Mouse (Mus musculus): ENCODE measurements around the gene Gm9999. TPM values are rescaled to one million over a fixed set of nuclear protein-coding genes. Genes with fewer than 3 reads are reported as not detected.

Gm9999 gene
- polyA plus RNA-seq (2015; fragmentation: Nextera tagmentation; extraction: Ambion mirVana) = not detected in 2 replicates

- Histone ChIP-seq H3K4me2 (no peak within 1 kb of the TSS), H3K27ac (no peak within 1 kb of the TSS), H3K4me3 (replicated peaks) (no peak within 1 kb of the TSS), H3K27me3 (replicated peaks) (no peaks in the 10 kb centered on the region), H3K9me3 (no peaks in the 10 kb centered on the region), H3K9ac (no peak within 1 kb of the TSS), H3K4me1 (peaks cover 4% of the 10 kb centered on the region; the same call in 1 of the 2 replicates), H3K36me3 (no peaks in the 10 kb centered on the region)
- ATAC-seq (ENCODE audit: insufficient read depth, low FRiP score, low read depth) = no peak
- WGBS = 84% methylated on average over 3 of the region's 3 CpGs
Measured at GRCm38 (mm10) chr7:46983280-46983679, at the start of gene Gm9999. TSS of gene Gm9999 (plus strand) at chr7:46983580.

DNA sequence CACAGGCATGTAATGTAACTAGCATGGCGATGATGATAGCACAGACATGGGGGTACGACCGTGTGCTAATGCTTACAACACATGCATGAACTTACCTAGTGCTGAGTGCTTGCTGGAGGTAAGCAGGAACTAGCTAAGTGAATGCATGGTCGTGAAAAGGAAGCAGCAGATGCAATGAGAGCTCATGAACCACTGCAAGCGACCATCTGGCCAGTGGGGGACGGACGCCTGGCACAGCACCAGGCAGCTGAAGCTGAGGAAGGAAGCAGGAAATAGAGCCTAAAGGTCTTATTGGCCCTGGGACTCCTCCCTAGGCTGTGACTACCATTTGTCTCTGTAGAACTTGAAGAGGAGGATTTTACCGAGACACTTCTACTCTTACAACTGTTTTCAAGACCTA, 48.6 kb upstream of the Gm9999 start:
- Histone ChIP-seq H3K36me3 (peaks cover 11% of the 10 kb centered on the region), H3K9me3 (no peaks in the 10 kb centered on the region), H3K27ac (no peak overlapping the region), H3K9ac (no peak overlapping the region), H3K27me3 (replicated peaks) (no peaks in the 10 kb centered on the region), H3K4me1 (no peaks in the 10 kb centered on the region), H3K4me3 (replicated peaks) (no peak overlapping the region), H3K4me2 (no peak overlapping the region)
- ATAC-seq (ENCODE audit: insufficient read depth, low FRiP score, low read depth) = no peak
- 82% methylated on average over 8 of the region's 8 CpGs for WGBS

DNA sequence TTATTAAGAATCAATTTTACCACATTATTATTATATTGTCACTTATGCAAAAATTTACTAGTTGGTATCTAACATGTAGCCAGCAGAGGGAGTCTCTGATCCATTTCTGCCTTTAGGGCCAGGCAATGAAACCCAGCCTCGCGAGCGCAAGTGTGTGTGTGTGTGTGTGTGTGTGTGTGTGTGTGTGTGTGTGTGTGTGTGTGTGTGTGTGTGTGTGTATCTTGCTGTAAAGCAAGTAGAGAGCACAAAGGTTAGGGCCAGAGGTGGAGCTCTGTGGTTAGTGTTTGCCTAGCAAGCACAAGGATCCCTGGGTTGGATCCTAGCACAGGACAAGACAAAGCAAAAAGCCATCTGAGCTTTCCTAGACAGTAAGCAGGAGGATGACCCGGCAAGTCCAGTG, 47.5 kb upstream of the Gm9999 start:
- Histone ChIP-seq H3K4me3 (replicated peaks) (no peak overlapping the region), H3K27me3 (replicated peaks) (no peaks in the 10 kb centered on the region), H3K4me2 (no peak overlapping the region), H3K9ac (no peak overlapping the region), H3K36me3 (peaks cover 12% of the 10 kb centered on the region), H3K27ac (no peak overlapping the region), H3K9me3 (no peaks in the 10 kb centered on the region), H3K4me1 (no peaks in the 10 kb centered on the region)
- ATAC-seq (ENCODE audit: insufficient read depth, low FRiP score, low read depth) = peak; percentile 22; the same call in 1 of the 2 replicates
- 45% methylated on average over 4 of the region's 4 CpGs for WGBS

DNA sequence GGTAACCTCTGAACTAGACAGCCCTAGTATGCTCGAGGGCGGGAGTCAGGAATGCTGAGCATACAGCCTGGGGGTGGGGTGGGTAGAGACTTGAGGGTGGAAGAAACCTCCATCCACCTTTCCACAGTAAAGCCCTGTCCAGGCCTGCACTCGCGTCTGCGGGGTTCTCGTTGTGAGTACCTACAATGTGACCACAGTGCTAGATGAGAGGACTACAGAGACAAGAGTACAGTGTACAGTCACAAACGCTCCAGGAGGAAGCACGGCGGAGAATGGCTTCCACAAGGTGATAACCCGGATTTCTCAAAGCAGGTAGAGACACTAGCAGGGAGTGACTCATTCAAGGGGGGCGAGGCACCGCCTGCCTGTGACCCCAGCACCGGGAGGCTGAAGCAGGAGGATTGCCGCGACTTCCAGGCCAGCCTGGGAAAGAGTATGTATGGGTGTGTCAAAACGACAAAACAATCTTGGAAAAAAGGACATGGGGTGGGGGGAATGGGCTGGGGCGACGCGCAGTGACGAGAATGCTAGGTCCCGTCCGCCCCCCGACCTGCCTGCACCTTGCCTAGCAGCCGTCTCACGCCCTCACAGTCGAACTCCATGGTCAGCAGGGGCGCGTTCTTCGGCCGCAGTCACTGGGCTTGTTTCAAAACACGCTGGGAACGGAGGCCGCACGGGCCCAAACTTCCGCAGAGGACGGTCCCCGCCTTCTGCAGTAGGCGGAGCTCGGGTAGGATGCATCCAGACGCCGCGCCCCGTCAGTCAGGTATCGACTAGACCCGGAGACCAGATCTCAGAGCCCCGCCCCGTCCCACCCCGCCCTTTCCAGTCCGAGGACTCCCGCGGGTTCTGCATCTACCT, 25.3 kb upstream of the Gm9999 start, which contains the start of gene Uevld:
Gene Uevld, minus strand, starts transcription at position 697 of the 861 bp plus-strand sequence.
- no peaks in the 10 kb centered on the region for H3K27me3 ChIP-seq (replicated peaks)
- H3K27ac ChIP-seq = peak within 1 kb of the TSS; percentile 67
- peaks cover 15% of the 10 kb centered on the region; the same call in 1 of the 2 replicates for H3K4me1 ChIP-seq
- peak within 1 kb of the TSS; percentile 83 for H3K9ac ChIP-seq
- H3K4me3 ChIP-seq (replicated peaks) = peak within 1 kb of the TSS; percentile 81
- H3K4me2 ChIP-seq = peak within 1 kb of the TSS; percentile 79
- under 1% methylated on average over 51 of the region's 51 CpGs for WGBS
- no peaks in the 10 kb centered on the region for H3K9me3 ChIP-seq
- H3K36me3 ChIP-seq = 0 out of 2 replicates have a peak, but pooled peaks cover 7% of the 10 kb centered on the region
- peak; percentile 94 for ATAC-seq (ENCODE audit: insufficient read depth, low FRiP score, low read depth)

- no peak overlapping the region; the same call in 1 of the 2 replicates for H3K9ac ChIP-seq
- 0 out of 2 replicates have a peak, but pooled peaks cover 4% of the 10 kb centered on the region for H3K36me3 ChIP-seq
- H3K9me3 ChIP-seq = no peaks in the 10 kb centered on the region
- peak overlapping the region; percentile 81 for H3K4me3 ChIP-seq (replicated peaks)
- WGBS = 17% methylated on average over 9 of the region's 9 CpGs
- H3K27me3 ChIP-seq (replicated peaks) = no peaks in the 10 kb centered on the region
- no peak for ATAC-seq (ENCODE audit: insufficient read depth, low FRiP score, low read depth)
- no peak overlapping the region for H3K27ac ChIP-seq
- peaks cover 21% of the 10 kb centered on the region for H3K4me1 ChIP-seq
- H3K4me2 ChIP-seq = peak overlapping the region; percentile 79
Measured at GRCm38 (mm10) chr7:46958853-46959252, 24.5 kb upstream of the Gm9999 start.

DNA sequence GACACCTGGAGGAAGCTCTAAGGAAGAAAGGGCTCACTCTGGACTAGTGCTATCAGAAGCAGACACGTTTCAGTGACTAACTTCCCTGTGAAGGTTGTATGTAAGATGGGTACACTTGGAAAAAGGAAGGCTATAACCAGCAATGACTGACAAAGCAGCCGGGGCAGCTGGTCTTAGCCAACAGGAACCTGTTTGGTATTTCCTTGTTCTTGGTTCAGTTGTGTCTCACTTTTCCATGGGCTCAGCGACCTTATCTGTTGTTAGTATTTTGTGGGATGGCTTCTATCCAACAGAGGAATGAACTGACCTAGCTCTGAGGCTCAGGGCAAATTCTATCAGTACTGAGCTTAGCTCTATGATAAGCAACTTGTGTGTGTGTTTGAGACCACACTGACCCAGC, 22.4 kb upstream of the Gm9999 start:
- no peak overlapping the region for H3K4me3 ChIP-seq (replicated peaks)
- no peak overlapping the region for H3K27ac ChIP-seq
- H3K36me3 ChIP-seq = no peaks in the 10 kb centered on the region
- H3K4me1 ChIP-seq = peaks cover 21% of the 10 kb centered on the region
- H3K9ac ChIP-seq = no peak overlapping the region
- H3K9me3 ChIP-seq = no peaks in the 10 kb centered on the region
- H3K4me2 ChIP-seq = no peak overlapping the region
- WGBS = 46% methylated on average over 3 of the region's 3 CpGs
- no peaks in the 10 kb centered on the region for H3K27me3 ChIP-seq (replicated peaks)
- no peak for ATAC-seq (ENCODE audit: insufficient read depth, low FRiP score, low read depth)

DNA sequence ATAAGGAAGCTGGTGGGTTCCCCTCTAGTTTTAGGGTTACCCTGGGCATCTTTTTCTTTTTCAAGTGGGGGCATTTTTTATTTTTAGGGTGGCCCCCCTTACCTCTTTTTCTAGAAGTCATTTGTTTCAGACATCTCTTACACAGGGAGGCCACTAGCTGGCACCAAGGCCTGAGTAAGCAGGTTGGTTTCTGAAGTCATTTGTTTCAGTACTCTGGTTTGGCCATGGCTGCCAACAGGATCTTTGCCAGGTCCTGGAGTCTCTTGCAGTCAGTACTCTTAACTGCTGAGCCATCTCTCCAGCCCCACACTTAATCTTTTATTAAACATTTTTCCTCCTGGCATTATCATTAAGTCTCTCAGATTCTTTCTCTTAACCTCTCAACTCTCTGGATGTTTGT, 21.2 kb upstream of the Gm9999 start:
- no peaks in the 10 kb centered on the region for H3K36me3 ChIP-seq
- peaks cover 21% of the 10 kb centered on the region for H3K4me1 ChIP-seq
- H3K9me3 ChIP-seq = no peaks in the 10 kb centered on the region
- no peaks in the 10 kb centered on the region for H3K27me3 ChIP-seq (replicated peaks)
- no peak for ATAC-seq (ENCODE audit: insufficient read depth, low FRiP score, low read depth)
- H3K4me3 ChIP-seq (replicated peaks) = no peak overlapping the region
- H3K9ac ChIP-seq = no peak overlapping the region
- H3K27ac ChIP-seq = peak overlapping the region; percentile 75; the same call in 1 of the 2 replicates
- no peak overlapping the region for H3K4me2 ChIP-seq

GRCm38 (mm10) chr7:46962806-46963618, 20.4 kb upstream of the Gm9999 start:
- no peaks in the 10 kb centered on the region for H3K9me3 ChIP-seq
- no peaks in the 10 kb centered on the region for H3K36me3 ChIP-seq
- no peak overlapping the region for H3K9ac ChIP-seq
- ATAC-seq (ENCODE audit: insufficient read depth, low FRiP score, low read depth) = peak; percentile 62
- no peak overlapping the region for H3K4me3 ChIP-seq (replicated peaks)
- WGBS = 1% methylated on average over 9 of the region's 9 CpGs
- H3K4me1 ChIP-seq = peaks cover 16% of the 10 kb centered on the region
- H3K4me2 ChIP-seq = peak overlapping the region; percentile 35
- H3K27ac ChIP-seq = peak overlapping the region; percentile 75
- H3K27me3 ChIP-seq (replicated peaks) = no peaks in the 10 kb centered on the region

GRCm38 (mm10) chr7:46964070-46964469, 19.3 kb upstream of the Gm9999 start:
- no peak overlapping the region for H3K4me3 ChIP-seq (replicated peaks)
- H3K36me3 ChIP-seq = no peaks in the 10 kb centered on the region
- WGBS = 77% methylated on average over 7 of the region's 7 CpGs
- peaks cover 13% of the 10 kb centered on the region for H3K4me1 ChIP-seq
- no peak for ATAC-seq (ENCODE audit: insufficient read depth, low FRiP score, low read depth)
- no peaks in the 10 kb centered on the region for H3K27me3 ChIP-seq (replicated peaks)
- H3K27ac ChIP-seq = no peak overlapping the region
- H3K9ac ChIP-seq = no peak overlapping the region
- H3K9me3 ChIP-seq = no peaks in the 10 kb centered on the region
- no peak overlapping the region for H3K4me2 ChIP-seq

GRCm38 (mm10) chr7:46969898-46970297, 13.5 kb upstream of the Gm9999 start:
- 86% methylated on average over 4 of the region's 4 CpGs for WGBS
- H3K36me3 ChIP-seq = no peaks in the 10 kb centered on the region
- H3K27ac ChIP-seq = no peak overlapping the region
- no peak overlapping the region for H3K9ac ChIP-seq
- no peaks in the 10 kb centered on the region for H3K27me3 ChIP-seq (replicated peaks)
- no peaks in the 10 kb centered on the region for H3K9me3 ChIP-seq
- no peak for ATAC-seq (ENCODE audit: insufficient read depth, low FRiP score, low read depth)
- no peak overlapping the region for H3K4me2 ChIP-seq
- no peak overlapping the region for H3K4me3 ChIP-seq (replicated peaks)
- no peaks in the 10 kb centered on the region for H3K4me1 ChIP-seq

DNA sequence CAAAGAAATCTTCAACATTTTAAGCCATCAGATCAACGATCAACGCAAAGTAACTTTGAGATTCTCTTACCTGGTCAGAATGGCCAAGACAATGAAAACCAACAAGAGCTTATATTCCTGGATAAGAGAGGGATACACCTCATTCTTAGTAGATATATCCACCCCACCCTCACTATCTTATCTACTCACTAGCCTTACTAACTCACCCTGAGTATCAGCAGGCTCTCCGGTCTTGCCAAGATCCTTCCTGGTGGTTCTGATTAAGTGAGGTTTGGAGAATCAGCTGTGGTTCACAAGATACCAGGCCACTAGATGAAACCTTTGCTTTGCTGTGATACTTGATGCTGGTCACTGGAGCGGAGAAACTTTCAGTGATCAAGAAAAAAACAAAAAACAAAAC, 8.7 kb upstream of the Gm9999 start:
- Histone ChIP-seq H3K4me2 (no peak overlapping the region), H3K27ac (no peak overlapping the region), H3K9ac (no peak overlapping the region), H3K4me3 (replicated peaks) (no peak overlapping the region), H3K27me3 (replicated peaks) (no peaks in the 10 kb centered on the region), H3K4me1 (no peaks in the 10 kb centered on the region), H3K36me3 (no peaks in the 10 kb centered on the region), H3K9me3 (no peaks in the 10 kb centered on the region)
- ATAC-seq (ENCODE audit: insufficient read depth, low FRiP score, low read depth) = no peak
- WGBS = 91% methylated on average over 4 of the region's 4 CpGs

GRCm38 (mm10) chr7:46975456-46975855, 7.9 kb upstream of the Gm9999 start:
- Histone ChIP-seq H3K36me3 (no peaks in the 10 kb centered on the region), H3K9me3 (no peaks in the 10 kb centered on the region), H3K4me2 (no peak overlapping the region), H3K9ac (no peak overlapping the region), H3K4me1 (no peaks in the 10 kb centered on the region), H3K27me3 (replicated peaks) (no peaks in the 10 kb centered on the region), H3K27ac (no peak overlapping the region), H3K4me3 (replicated peaks) (no peak overlapping the region)
- ATAC-seq (ENCODE audit: insufficient read depth, low FRiP score, low read depth) = no peak
- WGBS = 92% methylated on average over 11 of the region's 11 CpGs

Measured in stomach, embryonic 15.5 days (tissue).